ENCODE assay signal across 31 mouse cellular contexts in the genomic region with DNA sequence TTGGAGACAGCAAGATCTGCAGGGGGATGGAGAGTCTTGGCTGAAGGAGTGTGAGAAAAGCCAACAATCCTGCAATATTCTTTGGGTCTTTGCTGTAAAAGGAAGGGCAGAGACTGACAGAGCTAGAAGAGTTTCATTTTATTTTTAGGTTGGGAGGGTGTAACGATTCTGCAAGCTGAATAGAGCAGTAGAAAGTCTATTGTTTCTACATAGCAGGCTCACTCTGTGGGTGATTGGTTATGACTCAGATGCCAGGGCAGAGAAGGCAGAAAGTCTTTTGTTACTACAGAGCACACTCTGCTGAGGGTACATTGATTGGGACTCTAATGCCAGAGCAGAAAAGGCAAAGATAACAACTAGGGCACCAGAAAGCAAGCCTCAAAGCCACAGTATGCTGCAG. TPM values are rescaled to one million over a fixed set of nuclear protein-coding genes. Genes with fewer than 3 reads are reported as not detected.
DNase-seq lines count a peak whose midpoint lies in the region; ATAC-seq and TF ChIP-seq lines count a peak whose summit lies in the region.
"Had no signal": no experiment of that assay in that cellular context is flagged by ENCODE, and none has a peak within 500 bp of the region (broad histone marks: within the 10 kb centered on the region; RNA-seq: fewer than 3 reads in every experiment).

No protein-coding gene starts in this region.

- H3K36me3 ChIP-seq in forebrain, embryonic 14.5 days (ENCODE audit: control insufficient read depth, insufficient read depth, low read length), result no peaks in the 10 kb centered on the region
- H3K36me3 ChIP-seq in forebrain, embryonic 15.5 days, result no peaks in the 10 kb centered on the region
- no peaks in the 10 kb centered on the region for H3K36me3 ChIP-seq in midbrain, postnatal 0 days (ENCODE audit: insufficient read depth, low read length)
- H3K36me3 ChIP-seq in midbrain, embryonic 10.5 days, result no peaks in the 10 kb centered on the region
- H3K36me3 ChIP-seq: embryonic facial prominence, embryonic 12.5 days; G1E; hindbrain, embryonic 10.5 days; hindbrain, embryonic 15.5 days; intestine, embryonic 15.5 days; neural tube, embryonic 13.5 days had no signal

- 16% methylated on average over 1 of the region's 1 CpGs for WGBS in forebrain, embryonic 14.5 days
- WGBS in forebrain, embryonic 15.5 days, result 8% methylated on average over 1 of the region's 1 CpGs
- WGBS in midbrain, postnatal 0 days, result 34% methylated on average over 1 of the region's 1 CpGs
- WGBS in midbrain, embryonic 10.5 days, result 74% methylated on average over 1 of the region's 1 CpGs

- H3K27ac ChIP-seq in forebrain, embryonic 14.5 days (ENCODE audit: low read depth, low read length), result no peak overlapping the region
- H3K27ac ChIP-seq in forebrain, embryonic 15.5 days (replicated peaks), result no peak overlapping the region
- H3K27ac ChIP-seq in midbrain, postnatal 0 days (ENCODE audit: low read depth, low read length), result no peak overlapping the region
- H3K27ac ChIP-seq in midbrain, embryonic 10.5 days (replicated peaks), result no peak overlapping the region
- H3K27ac ChIP-seq: embryonic facial prominence, embryonic 12.5 days; hindbrain, embryonic 10.5 days; hindbrain, embryonic 15.5 days; intestine, embryonic 15.5 days; kidney, postnatal 0 days; liver, embryonic 14.5 days; neural tube, embryonic 13.5 days; stomach, postnatal 0 days had no signal

- no peak for ATAC-seq in forebrain, embryonic 14.5 days
- ATAC-seq in forebrain, embryonic 15.5 days (replicated peaks), result no peak; the same call in 1 of the 2 replicates
- ATAC-seq in midbrain, postnatal 0 days (ENCODE audit: low FRiP score), result peak; percentile 41; the same call in 1 of the 2 replicates
- ATAC-seq: intestine, embryonic 15.5 days; Patski had no signal

- no peak overlapping the region for H3K4me2 ChIP-seq in forebrain, embryonic 14.5 days (ENCODE audit: low read length)
- no peak overlapping the region for H3K4me2 ChIP-seq in forebrain, embryonic 15.5 days (replicated peaks)
- no peak overlapping the region for H3K4me2 ChIP-seq in midbrain, postnatal 0 days (ENCODE audit: low read depth, low read length, poor library complexity, severe bottlenecking)
- H3K4me2 ChIP-seq: embryonic facial prominence, embryonic 12.5 days; hindbrain, embryonic 15.5 days; intestine, embryonic 15.5 days; neural tube, embryonic 13.5 days had no signal

- peak; percentile 2 for DNase-seq in forebrain, embryonic 14.5 days (ENCODE audit: low spot score)
- DNase-seq in layer of hippocampus, adult 9-10 months (ENCODE audit: low spot score), result peak; percentile 1
- DNase-seq in layer of hippocampus, postnatal 36 days, result no peak
- no peak for DNase-seq in midbrain, postnatal 0 days (ENCODE audit: low spot score)
- no peak for DNase-seq in midbrain, embryonic 10.5 days (ENCODE audit: low spot score)
- peak; percentile 50 for DNase-seq in telencephalon, adult 2 months (ENCODE audit: low read depth, low spot score)
- DNase-seq in kidney, adult 11 months, result no peak
- DNase-seq: adrenal gland, postnatal 10 days; cerebellum, adult 11-12 months; cerebellum, adult 9-11 months; embryo, embryonic 11 days; heart, postnatal 14 days; kidney, adult 8-10 months; kidney, postnatal 4 days; liver; lung, adult 2 months; lung, postnatal 10 days; right cerebral cortex, postnatal 4 days; thymus, adult 2 months; thymus, postnatal 36 days had no signal

- no peaks in the 10 kb centered on the region for H3K9me3 ChIP-seq in forebrain, embryonic 14.5 days (replicated peaks; ENCODE audit: control insufficient read depth, low read length)
- no peaks in the 10 kb centered on the region for H3K9me3 ChIP-seq in forebrain, embryonic 15.5 days
- no peaks in the 10 kb centered on the region for H3K9me3 ChIP-seq in midbrain, postnatal 0 days (ENCODE audit: low read length)
- H3K9me3 ChIP-seq in midbrain, embryonic 10.5 days (replicated peaks), result no peaks in the 10 kb centered on the region
- H3K9me3 ChIP-seq: embryonic facial prominence, embryonic 12.5 days; G1E; hindbrain, embryonic 10.5 days; hindbrain, embryonic 15.5 days; intestine, embryonic 15.5 days; neural tube, embryonic 13.5 days had no signal

- H3K4me1 ChIP-seq in forebrain, embryonic 14.5 days (ENCODE audit: control insufficient read depth, insufficient read depth, low read length), result no peaks in the 10 kb centered on the region
- no peaks in the 10 kb centered on the region for H3K4me1 ChIP-seq in forebrain, embryonic 15.5 days
- no peaks in the 10 kb centered on the region for H3K4me1 ChIP-seq in midbrain, postnatal 0 days (ENCODE audit: insufficient read depth, low read length)
- H3K4me1 ChIP-seq in midbrain, embryonic 10.5 days, result no peaks in the 10 kb centered on the region
- H3K4me1 ChIP-seq: embryonic facial prominence, embryonic 12.5 days; hindbrain, embryonic 10.5 days; hindbrain, embryonic 15.5 days; intestine, embryonic 15.5 days; neural tube, embryonic 13.5 days had no signal

- no peak overlapping the region for H3K9ac ChIP-seq in forebrain, embryonic 14.5 days (ENCODE audit: low read length)
- no peak overlapping the region for H3K9ac ChIP-seq in forebrain, embryonic 15.5 days (replicated peaks)
- no peak overlapping the region for H3K9ac ChIP-seq in midbrain, postnatal 0 days (replicated peaks; ENCODE audit: low read length, poor library complexity, severe bottlenecking)
- H3K9ac ChIP-seq: embryonic facial prominence, embryonic 12.5 days; hindbrain, embryonic 15.5 days; intestine, embryonic 15.5 days; liver, embryonic 14.5 days; neural tube, embryonic 13.5 days had no signal

- no peak overlapping the region for H3K4me3 ChIP-seq in forebrain, embryonic 14.5 days (ENCODE audit: low read depth, low read length)
- no peak overlapping the region for H3K4me3 ChIP-seq in forebrain, embryonic 15.5 days
- H3K4me3 ChIP-seq in midbrain, postnatal 0 days (ENCODE audit: low read depth, low read length), result no peak overlapping the region
- H3K4me3 ChIP-seq in midbrain, embryonic 10.5 days, result no peak overlapping the region
- H3K4me3 ChIP-seq: embryonic facial prominence, embryonic 12.5 days; hindbrain, embryonic 10.5 days; hindbrain, embryonic 15.5 days; intestine, embryonic 15.5 days; neural tube, embryonic 13.5 days had no signal

- no peak for TF ChIP-seq CTCF in midbrain, postnatal 0 days (IDR thresholded peaks at IDR 0.05)

- no peaks in the 10 kb centered on the region for H3K27me3 ChIP-seq in forebrain, embryonic 14.5 days (replicated peaks; ENCODE audit: control insufficient read depth, insufficient read depth, low read length)
- H3K27me3 ChIP-seq in forebrain, embryonic 15.5 days, result no peaks in the 10 kb centered on the region
- no peaks in the 10 kb centered on the region for H3K27me3 ChIP-seq in midbrain, postnatal 0 days (ENCODE audit: insufficient read depth, low read length)
- H3K27me3 ChIP-seq in midbrain, embryonic 10.5 days (ENCODE audit: low read depth, poor library complexity, severe bottlenecking), result no peaks in the 10 kb centered on the region
- H3K27me3 ChIP-seq: embryonic facial prominence, embryonic 12.5 days; hindbrain, embryonic 15.5 days; intestine, embryonic 15.5 days; neural tube, embryonic 13.5 days; Patski had no signal

RNA-seq across cellular contexts. Expression of gene Impad1, which starts 47.0 kb away (rescaled TPM):
- 52.9 and 53.1 TPM in 2 replicates for polyA plus RNA-seq in forebrain, embryonic 14.5 days (2014; fragmentation: Nextera tagmentation; extraction: Ambion mirVana)
- 45.7 and 49.2 TPM in 2 replicates for polyA plus RNA-seq in forebrain, embryonic 15.5 days (2015; fragmentation: Nextera tagmentation; extraction: Ambion mirVana)
- total RNA-seq in layer of hippocampus, postnatal 36 days (2021), result 10 to 100 TPM; 56.6 to 60.1 TPM
- total RNA-seq in midbrain, postnatal 0 days (2014; rRNA removed), result 95.1 and 126 TPM in 2 replicates
- polyA plus RNA-seq in midbrain, postnatal 0 days (2015; fragmentation: Nextera tagmentation; extraction: Ambion mirVana), result 36.1 and 42.4 TPM in 2 replicates
- 31.5 and 31.7 TPM in 2 replicates for polyA plus RNA-seq in midbrain, embryonic 10.5 days (2016; fragmentation: Nextera tagmentation; extraction: Ambion mirVana)

Comparison
In these comparisons a context has a peak if more than half of its experiments do, and no peak if none do; other contexts are left out.
1. DNase-seq: peak in forebrain, embryonic 14.5 days (single experiment), layer of hippocampus, adult 9-10 months (single experiment) and telencephalon, adult 2 months (single experiment); none in layer of hippocampus, postnatal 36 days (0 of 2), midbrain, postnatal 0 days (single experiment), midbrain, embryonic 10.5 days (single experiment) and kidney, adult 11 months (single experiment).